Mouse (Mus musculus) thymus, adult 2 months (tissue): ENCODE data around the gene Nt5c3b. TPM values are rescaled to one million over a fixed set of nuclear protein-coding genes. Genes with fewer than 3 reads are reported as not detected.

ENCODE experiments used
- DNase-seq: peaks from one replicate; pipeline ENCODE4 v3.0.0; 2021
- H3K27ac ChIP-seq: fragments of 200-500 bp; 2 replicates; pipeline ENCODE4 v1.5.1; 2012; ENCODE audit warnings: low read length, control low read depth; ENCODE audit not compliant: control insufficient read depth, insufficient read depth
- H3K27me3 ChIP-seq: fragments of 200-500 bp; 2 replicates; pipeline ENCODE4 v1.6.1; 2012; ENCODE audit warnings: mild to moderate bottlenecking, low read length, moderate library complexity, mixed read lengths; ENCODE audit not compliant: control insufficient read depth, insufficient read depth
- H3K36me3 ChIP-seq: fragments of 200-500 bp; 2 replicates; pipeline ENCODE4 v1.6.1; 2012; ENCODE audit warnings: mild to moderate bottlenecking, low read length, moderate library complexity; ENCODE audit not compliant: control insufficient read depth, insufficient read depth
- H3K4me1 ChIP-seq: fragments of 200-500 bp; replicated peaks from 2 replicates; pipeline ENCODE4 v1.6.1; 2012; ENCODE audit warnings: low read length; ENCODE audit not compliant: control insufficient read depth, insufficient read depth
- H3K4me3 ChIP-seq: fragments of 200-500 bp; 2 replicates; pipeline ENCODE4 v1.5.1; 2012; ENCODE audit warnings: mild to moderate bottlenecking, low read length, control low read depth, moderate library complexity; ENCODE audit not compliant: control insufficient read depth, insufficient read depth
- CTCF ChIP-seq: fragments of 200-500 bp; IDR thresholded peaks from 2 replicates; pipeline ENCODE4 v1.5.1; 2012; ENCODE audit warnings: mild to moderate bottlenecking, control low read depth, low read length, moderate library complexity, borderline replicate concordance; ENCODE audit not compliant: control insufficient read depth, poor library complexity, insufficient read depth; ENCODE audit errors: extremely low read depth
- POLR2A ChIP-seq: fragments of 200-500 bp; IDR thresholded peaks from 2 replicates; pipeline ENCODE4 v1.6.1; 2012; ENCODE audit warnings: mild to moderate bottlenecking, low read length, control low read depth, moderate library complexity; ENCODE audit not compliant: control insufficient read depth, poor library complexity, insufficient read depth; ENCODE audit errors: extremely low read depth
- WGBS: fragments of 180-500 bp; shearing (Covaris S2); methylation state at CpG from one replicate; pipeline ENCODE4 v1.1.7; 2018; 5-methylcytosine and 5-hydroxymethylcytosine counted together
- polyA plus RNA-seq: library from polyadenylated mRNA; depleted of rRNA; stranded (reverse); fragments of >200 nt; gene quantifications from 2 replicates; pipeline ENCODE4 v1.2.3, GENCODE M21; 2012; rRNA removed

Nt5c3b gene
- polyA plus RNA-seq, 1 experiment = 136 TPM

- TF ChIP-seq CTCF = no peak
- no peak for TF ChIP-seq POLR2A
- Histone ChIP-seq H3K36me3 (peaks cover 26% of the 10 kb centered on the region), H3K4me3 (no peak overlapping the region), H3K27me3 (no peaks in the 10 kb centered on the region), H3K27ac (no peak overlapping the region), H3K4me1 (peaks cover 6% of the 10 kb centered on the region; the same call in 1 of the 2 replicates)
- DNase-seq = no peak
- WGBS = 91% methylated on average over 4 of the region's 4 CpGs
These were observed 65.6 kb downstream of the Nt5c3b start for GRCm38 (mm10) chr11:100376005-100376404.

DNA sequence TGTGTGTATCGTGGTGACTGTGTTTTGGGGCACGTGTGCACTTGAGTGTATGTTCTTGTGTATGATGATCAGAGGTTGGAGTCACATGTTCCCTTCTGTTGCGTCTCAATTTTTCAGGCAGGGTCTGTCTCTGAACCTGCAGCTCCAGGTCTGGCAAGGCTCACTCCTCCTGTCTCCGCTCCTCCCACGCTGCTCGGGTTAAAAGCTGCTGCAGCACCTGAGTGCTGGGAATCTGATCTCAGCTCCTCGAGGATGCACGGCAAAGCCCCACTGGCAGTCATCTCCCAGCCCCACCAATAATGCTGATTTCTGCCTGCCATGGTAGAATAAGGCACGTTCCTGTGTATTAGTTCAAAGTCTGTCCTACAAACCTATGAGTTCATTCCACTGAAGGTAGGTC lies 66.5 kb downstream of the Nt5c3b start:
- H3K27ac ChIP-seq = no peak overlapping the region
- DNase-seq = no peak
- H3K4me1 ChIP-seq = peaks cover 6% of the 10 kb centered on the region; the same call in 1 of the 2 replicates
- TF ChIP-seq CTCF = no peak
- no peak for TF ChIP-seq POLR2A
- no peak overlapping the region for H3K4me3 ChIP-seq
- H3K36me3 ChIP-seq = peaks cover 20% of the 10 kb centered on the region
- H3K27me3 ChIP-seq = no peaks in the 10 kb centered on the region
- WGBS = 96% methylated on average over 9 of the region's 9 CpGs

Other genes starting within 250 kb of the Nt5c3b start
- 0.31 and 0.42 TPM in 2 replicates for gene Krt9, start 248.6 kb downstream of the Nt5c3b start, polyA plus RNA-seq
- 59.7 and 80.7 TPM in 2 replicates for gene Krt14, start 234.3 kb downstream of the Nt5c3b start, polyA plus RNA-seq
- gene Krt16, start 192.9 kb downstream of the Nt5c3b start, polyA plus RNA-seq = 4.1 and 4.8 TPM in 2 replicates
- 238 and 276 TPM in 2 replicates for gene Krt17, start 180.8 kb downstream of the Nt5c3b start, polyA plus RNA-seq
- 0.31 and 0.97 TPM in 2 replicates for gene Krt42, start 171.9 kb downstream of the Nt5c3b start, polyA plus RNA-seq
- 117 and 131 TPM in 2 replicates for gene Eif1, start 121.9 kb downstream of the Nt5c3b start, polyA plus RNA-seq
- gene Gast, start 107.4 kb downstream of the Nt5c3b start, polyA plus RNA-seq = 2.0 and 2.4 TPM in 2 replicates
- gene Hap1, start 85.7 kb downstream of the Nt5c3b start, polyA plus RNA-seq = 7.7 and 8.6 TPM in 2 replicates
- gene Jup, start 44.0 kb downstream of the Nt5c3b start, polyA plus RNA-seq = 220 and 221 TPM in 2 replicates
- gene P3h4, start 27.0 kb downstream of the Nt5c3b start, polyA plus RNA-seq = 22.3 and 23.6 TPM in 2 replicates
- gene Fkbp10, start 26.1 kb downstream of the Nt5c3b start, polyA plus RNA-seq = 7.8 and 9.5 TPM in 2 replicates
- 0.58 and 0.66 TPM in 2 replicates for gene Klhl10, start 109 bp upstream of the Nt5c3b start, polyA plus RNA-seq
- 8.0 and 10.4 TPM in 2 replicates for gene Klhl11, start 30.9 kb upstream of the Nt5c3b start, polyA plus RNA-seq
- 150 and 214 TPM in 2 replicates for gene Acly, start 86.2 kb upstream of the Nt5c3b start, polyA plus RNA-seq
- gene Ttc25, start 103.8 kb upstream of the Nt5c3b start, polyA plus RNA-seq = 0.58 and 1.1 TPM in 2 replicates
- 138 and 153 TPM in 2 replicates for gene Cnp, start 133.1 kb upstream of the Nt5c3b start, polyA plus RNA-seq
- 64.6 and 68.4 TPM in 2 replicates for gene Nkiras2, start 177.4 kb upstream of the Nt5c3b start, polyA plus RNA-seq
- 99.8 and 110 TPM in 2 replicates for gene Dnajc7, start 178.4 kb upstream of the Nt5c3b start, polyA plus RNA-seq